Mouse (Mus musculus) telencephalon, adult 2 months (tissue): ENCODE results near the gene Chm.
"Not testable (repeated sequence)": the region's sequence is repeated elsewhere in the genome, so short reads cannot be mapped to it uniquely, and the experiment has no call there.

Source experiments
- DNase-seq: peaks from one replicate; pipeline ENCODE4 v3.0.0-alpha.2; 2011; ENCODE audit warnings: low read depth, low spot score

Chm gene

GRCm38 (mm10) chrX:113185230-113185985 is at the start of gene Chm:
Chm (minus strand) TSS chrX:113185517.
- DNase-seq, result peak; percentile 73

GRCm38 (mm10) chrX:113193901-113194300 is 8.6 kb upstream of the Chm start:
- DNase-seq, result no peak

GRCm38 (mm10) chrX:113184569-113185229 is 618 bp downstream of the Chm start:
- DNase-seq, result peak; percentile 17

- not testable (repeated sequence) for DNase-seq
Measured at GRCm38 (mm10) chrX:113180856-113181255, 4.5 kb downstream of the Chm start.

- no peak for DNase-seq
Measured at GRCm38 (mm10) chrX:113172766-113173165, 12.6 kb downstream of the Chm start.

- DNase-seq, result no peak
Measured at GRCm38 (mm10) chrX:113172271-113172670, 13.0 kb downstream of the Chm start.

GRCm38 (mm10) chrX:113160268-113160860 is 25.0 kb downstream of the Chm start:
- DNase-seq, result no peak

- DNase-seq, result no peak
Measured at GRCm38 (mm10) chrX:113084171-113084570, 101.1 kb downstream of the Chm start.

GRCm38 (mm10) chrX:113076053-113076452 is 109.3 kb downstream of the Chm start:
- DNase-seq, result no peak

GRCm38 (mm10) chrX:113074823-113075222 is 110.5 kb downstream of the Chm start:
- no peak for DNase-seq

- no peak for DNase-seq
Measured at GRCm38 (mm10) chrX:113003621-113004020, 181.7 kb downstream of the Chm start.

- DNase-seq, result no peak
Measured at GRCm38 (mm10) chrX:113002192-113002591, 183.1 kb downstream of the Chm start.
